In genomic region chr8:98861664-98862306, GRCm38 (mm10) we compare ENCODE assay signal across 13 mouse cellular contexts.
A peak's percentile ranks its signal among the peaks of the same experiment; 100 is the strongest.
DNase-seq lines count a peak whose midpoint lies in the region; ATAC-seq and TF ChIP-seq lines count a peak whose summit lies in the region.
"Had no signal": no experiment of that assay in that cellular context is flagged by ENCODE, and none has a peak within 500 bp of the region (broad histone marks: within the 10 kb centered on the region; RNA-seq: fewer than 3 reads in every experiment).

No protein-coding gene starts in this region.

- no peak for TF ChIP-seq CTCF in cerebellum, adult 2 months (IDR thresholded peaks at IDR 0.05; ENCODE audit: borderline replicate concordance, insufficient read depth, low read depth, low read length)

- H3K27ac ChIP-seq in hindbrain, embryonic 16.5 days (ENCODE audit: low read depth, low read length), result no peak overlapping the region
- no peak overlapping the region for H3K27ac ChIP-seq in hindbrain, embryonic 14.5 days
- H3K27ac ChIP-seq in cerebellum, adult 2 months (ENCODE audit: insufficient read depth, low read length), result no peak overlapping the region; the same call in 1 of the 2 replicates
- no peak overlapping the region for H3K27ac ChIP-seq in kidney, embryonic 16.5 days (ENCODE audit: low read length)
- H3K27ac ChIP-seq: hindbrain, embryonic 10.5 days; limb, embryonic 12.5 days had no signal

- H3K36me3 ChIP-seq in hindbrain, embryonic 16.5 days (ENCODE audit: control insufficient read depth, insufficient read depth, low read length), result no peaks in the 10 kb centered on the region
- H3K36me3 ChIP-seq in hindbrain, embryonic 14.5 days (replicated peaks; ENCODE audit: control insufficient read depth, insufficient read depth), result no peaks in the 10 kb centered on the region
- H3K36me3 ChIP-seq in kidney, embryonic 16.5 days (ENCODE audit: insufficient read depth, low read length), result no peaks in the 10 kb centered on the region
- H3K36me3 ChIP-seq: hindbrain, embryonic 10.5 days; limb, embryonic 12.5 days had no signal

- ATAC-seq in hindbrain, embryonic 16.5 days, result peak; percentile 37; the same call in 1 of the 2 replicates
- no peak for ATAC-seq in hindbrain, embryonic 14.5 days (ENCODE audit: low FRiP score)
- no peak for ATAC-seq in kidney, embryonic 16.5 days (ENCODE audit: low FRiP score, low TSS enrichment)
- ATAC-seq: liver, postnatal 0 days had no signal

- no peak overlapping the region for H3K4me2 ChIP-seq in hindbrain, embryonic 16.5 days (ENCODE audit: low read length)
- H3K4me2 ChIP-seq in hindbrain, embryonic 14.5 days (replicated peaks), result no peak overlapping the region
- no peak overlapping the region for H3K4me2 ChIP-seq in kidney, embryonic 16.5 days (replicated peaks; ENCODE audit: low read depth, low read length)
- H3K4me2 ChIP-seq: limb, embryonic 12.5 days had no signal

- no peaks in the 10 kb centered on the region for H3K27me3 ChIP-seq in hindbrain, embryonic 16.5 days (replicated peaks; ENCODE audit: control insufficient read depth, insufficient read depth, low read length)
- H3K27me3 ChIP-seq in hindbrain, embryonic 14.5 days (ENCODE audit: control insufficient read depth, insufficient read depth, low read length), result no peaks in the 10 kb centered on the region
- no peaks in the 10 kb centered on the region for H3K27me3 ChIP-seq in cerebellum, adult 2 months (ENCODE audit: control insufficient read depth, insufficient read depth, low read length)
- H3K27me3 ChIP-seq in kidney, embryonic 16.5 days (ENCODE audit: insufficient read depth, low read length), result no peaks in the 10 kb centered on the region
- H3K27me3 ChIP-seq: limb, embryonic 12.5 days had no signal

- no peaks in the 10 kb centered on the region for H3K4me1 ChIP-seq in hindbrain, embryonic 16.5 days (ENCODE audit: control insufficient read depth, insufficient read depth, low read depth, low read length)
- no peaks in the 10 kb centered on the region for H3K4me1 ChIP-seq in hindbrain, embryonic 14.5 days (replicated peaks; ENCODE audit: control insufficient read depth, insufficient read depth, low read length)
- H3K4me1 ChIP-seq in cerebellum, adult 2 months (ENCODE audit: control insufficient read depth, insufficient read depth, low read length), result peaks cover 7% of the 10 kb centered on the region
- H3K4me1 ChIP-seq in kidney, embryonic 16.5 days (ENCODE audit: insufficient read depth, low read length), result no peaks in the 10 kb centered on the region
- H3K4me1 ChIP-seq: hindbrain, embryonic 10.5 days had no signal

- H3K4me3 ChIP-seq in hindbrain, embryonic 16.5 days (ENCODE audit: low read length), result no peak overlapping the region
- H3K4me3 ChIP-seq in hindbrain, embryonic 14.5 days (replicated peaks; ENCODE audit: low read length), result no peak overlapping the region
- H3K4me3 ChIP-seq in cerebellum, adult 2 months (replicated peaks; ENCODE audit: insufficient read depth, low read depth, low read length), result no peak overlapping the region
- H3K4me3 ChIP-seq in kidney, embryonic 16.5 days (ENCODE audit: low read length), result no peak overlapping the region
- H3K4me3 ChIP-seq: hindbrain, embryonic 10.5 days; limb, embryonic 12.5 days had no signal

- 54% methylated on average over 2 of the region's 2 CpGs for WGBS in hindbrain, embryonic 16.5 days
- 62% methylated on average over 2 of the region's 2 CpGs for WGBS in hindbrain, embryonic 14.5 days
- WGBS in cerebellum, adult 2 months, result 10% methylated on average over 2 of the region's 2 CpGs
- WGBS in kidney, embryonic 16.5 days, result 76% methylated on average over 2 of the region's 2 CpGs

- no peak for DNase-seq in hindbrain, embryonic 14.5 days (ENCODE audit: low spot score)
- DNase-seq in brain, adult 2 months (ENCODE audit: low read depth, low spot score), result peak; percentile 94
- DNase-seq in cerebellum, adult 2 months, result peak; percentile 80 to 91
- peak; percentile 32 to 53 for DNase-seq in layer of hippocampus, adult 8-10 months (ENCODE audit: low spot score in 2 of 2)
- DNase-seq in MN1 (ENCODE audit: low spot score), result no peak
- no peak for DNase-seq in embryo, embryonic 9.5 days (ENCODE audit: extremely low spot score)
- DNase-seq: kidney, adult 2 months; liver, postnatal 0 days; thymus, postnatal 25 days had no signal

- no peak overlapping the region for H3K9ac ChIP-seq in hindbrain, embryonic 16.5 days (ENCODE audit: low read depth, low read length)
- H3K9ac ChIP-seq in hindbrain, embryonic 14.5 days, result no peak overlapping the region
- H3K9ac ChIP-seq in kidney, embryonic 16.5 days (replicated peaks; ENCODE audit: low read length), result no peak overlapping the region
- H3K9ac ChIP-seq: limb, embryonic 12.5 days; liver, postnatal 0 days had no signal

- TF ChIP-seq POLR2A in cerebellum, adult 2 months (IDR thresholded peaks at IDR 0.05; ENCODE audit: borderline replicate concordance, insufficient read depth, low read length), result no peak

- H3K9me3 ChIP-seq in hindbrain, embryonic 16.5 days (ENCODE audit: control insufficient read depth, low read length), result no peaks in the 10 kb centered on the region; the same call in 1 of the 2 replicates
- no peaks in the 10 kb centered on the region for H3K9me3 ChIP-seq in hindbrain, embryonic 14.5 days (ENCODE audit: control insufficient read depth, low read length)
- H3K9me3 ChIP-seq in kidney, embryonic 16.5 days (ENCODE audit: low read length), result no peaks in the 10 kb centered on the region
- H3K9me3 ChIP-seq: hindbrain, embryonic 10.5 days; limb, embryonic 12.5 days had no signal

Comparison
In these comparisons a context has a peak if more than half of its experiments do, and no peak if none do; other contexts are left out.
1. DNase-seq: peak in brain, adult 2 months (single experiment), cerebellum, adult 2 months (2 of 2) and layer of hippocampus, adult 8-10 months (2 of 2); none in hindbrain, embryonic 14.5 days (single experiment), MN1 (single experiment) and embryo, embryonic 9.5 days (single experiment).